8 mouse cellular contexts compared by ENCODE assay signal in genomic region chr2:167189291-167190075, GRCm38 (mm10). TPM values are rescaled to one million over a fixed set of nuclear protein-coding genes. Genes with fewer than 3 reads are reported as not detected.
DNase-seq lines count a peak whose midpoint lies in the region; ATAC-seq and TF ChIP-seq lines count a peak whose summit lies in the region.

No protein-coding gene starts in this region.

- H3K4me3 ChIP-seq in heart, embryonic 10.5 days: peak overlapping the region; percentile 64
- peak overlapping the region; percentile 59 for H3K4me3 ChIP-seq in kidney, embryonic 16.5 days (ENCODE audit: low read length)
- peak overlapping the region; percentile 57 for H3K4me3 ChIP-seq in lung, postnatal 0 days (ENCODE audit: low read depth, low read length)
- peak overlapping the region; percentile 40 for H3K4me3 ChIP-seq in stomach, embryonic 14.5 days (ENCODE audit: low read depth, low read length)

- peaks cover 25% of the 10 kb centered on the region for H3K4me1 ChIP-seq in heart, embryonic 10.5 days
- H3K4me1 ChIP-seq in kidney, embryonic 16.5 days (ENCODE audit: insufficient read depth, low read length): peaks cover 26% of the 10 kb centered on the region
- H3K4me1 ChIP-seq in lung, postnatal 0 days (ENCODE audit: insufficient read depth, low read depth, low read length): 0 out of 2 replicates have a peak, but pooled peaks cover 4% of the 10 kb centered on the region
- 0 out of 2 replicates have a peak, but pooled peaks cover 9% of the 10 kb centered on the region for H3K4me1 ChIP-seq in stomach, embryonic 14.5 days (ENCODE audit: control insufficient read depth, insufficient read depth, low read length)

- no peak for TF ChIP-seq CTCF in lung, postnatal 0 days (IDR thresholded peaks at IDR 0.05)

- no peak for TF ChIP-seq EP300 in lung, postnatal 0 days (IDR thresholded peaks at IDR 0.05)

- whole genome bisulfite sequencing in heart, embryonic 10.5 days: 10% methylated on average over 81 of the region's 91 CpGs
- under 1% methylated on average over 25 of the region's 91 CpGs for WGBS in kidney, embryonic 16.5 days
- WGBS in lung, postnatal 0 days: 3% methylated on average over 23 of the region's 91 CpGs
- under 1% methylated on average over 57 of the region's 91 CpGs for WGBS in stomach, embryonic 14.5 days

- H3K9me3 ChIP-seq in heart, embryonic 10.5 days: no peaks in the 10 kb centered on the region
- no peaks in the 10 kb centered on the region for H3K9me3 ChIP-seq in kidney, embryonic 16.5 days (ENCODE audit: low read length)
- H3K9me3 ChIP-seq in lung, postnatal 0 days (ENCODE audit: low read length): no peaks in the 10 kb centered on the region
- H3K9me3 ChIP-seq in stomach, embryonic 14.5 days (ENCODE audit: control insufficient read depth, low read depth, low read length): no peaks in the 10 kb centered on the region

- H3K27ac ChIP-seq in heart, embryonic 10.5 days: no peak overlapping the region
- no peak overlapping the region for H3K27ac ChIP-seq in kidney, embryonic 16.5 days (ENCODE audit: low read length)
- no peak overlapping the region for H3K27ac ChIP-seq in lung, postnatal 0 days (ENCODE audit: low read length)
- no peak overlapping the region for H3K27ac ChIP-seq in stomach, embryonic 14.5 days (ENCODE audit: low read length)

- peak; percentile 53 for ATAC-seq in kidney, embryonic 16.5 days (ENCODE audit: low FRiP score, low TSS enrichment)
- ATAC-seq in lung, postnatal 0 days: peak; percentile 22; the same call in 1 of the 2 replicates
- peak; percentile 26 for ATAC-seq in stomach, embryonic 14.5 days (ENCODE audit: insufficient number of reproducible peaks, insufficient read depth, low FRiP score, low read depth)

- H3K4me2 ChIP-seq in kidney, embryonic 16.5 days (replicated peaks; ENCODE audit: low read depth, low read length): peak overlapping the region; percentile 94
- peak overlapping the region; percentile 88 for H3K4me2 ChIP-seq in lung, postnatal 0 days (replicated peaks; ENCODE audit: low read depth, low read length)
- H3K4me2 ChIP-seq in stomach, embryonic 14.5 days (replicated peaks; ENCODE audit: low read depth, low read length): peak overlapping the region; percentile 84

- DNase-seq in right cerebral cortex, postnatal 10 days (ENCODE audit: low spot score in 2 of 2): peak; percentile 72 to 76
- DNase-seq in right cerebral cortex, postnatal 36 days (ENCODE audit: low spot score in 2 of 2): no peak
- peak; percentile 41 for DNase-seq in cerebellum, adult 9-11 months
- DNase-seq in heart, embryonic 10.5 days (ENCODE audit: low spot score): no peak
- peak; percentile 36 for DNase-seq in lung, postnatal 0 days (ENCODE audit: low spot score)
- no peak for DNase-seq in urinary bladder, postnatal 10 days (ENCODE audit: low spot score)

- peak overlapping the region; percentile 66 for H3K9ac ChIP-seq in kidney, embryonic 16.5 days (replicated peaks; ENCODE audit: low read length)
- no peak overlapping the region for H3K9ac ChIP-seq in lung, postnatal 0 days (replicated peaks; ENCODE audit: low read depth)
- peak overlapping the region; percentile 36; the same call in 1 of the 2 replicates for H3K9ac ChIP-seq in stomach, embryonic 14.5 days (replicated peaks; ENCODE audit: low read depth, low read length)

- peaks cover 73% of the 10 kb centered on the region for H3K27me3 ChIP-seq in heart, embryonic 10.5 days (ENCODE audit: insufficient read depth, poor library complexity, severe bottlenecking)
- H3K27me3 ChIP-seq in kidney, embryonic 16.5 days (ENCODE audit: insufficient read depth, low read length): peaks cover 14% of the 10 kb centered on the region
- H3K27me3 ChIP-seq in lung, postnatal 0 days (replicated peaks; ENCODE audit: insufficient read depth, low read length): peaks cover 41% of the 10 kb centered on the region
- H3K27me3 ChIP-seq in stomach, embryonic 14.5 days (ENCODE audit: control insufficient read depth, insufficient read depth, low read length): peaks cover 15% of the 10 kb centered on the region; the same call in 1 of the 2 replicates

- no peaks in the 10 kb centered on the region for H3K36me3 ChIP-seq in heart, embryonic 10.5 days
- H3K36me3 ChIP-seq in kidney, embryonic 16.5 days (ENCODE audit: insufficient read depth, low read length): no peaks in the 10 kb centered on the region
- no peaks in the 10 kb centered on the region for H3K36me3 ChIP-seq in lung, postnatal 0 days (ENCODE audit: insufficient read depth, low read length)
- no peaks in the 10 kb centered on the region for H3K36me3 ChIP-seq in stomach, embryonic 14.5 days (ENCODE audit: control insufficient read depth, insufficient read depth, low read length)

RNA-seq across cellular contexts. Expression of gene Kcnb1, which starts 0.5 kb away (rescaled TPM):
- 0.16 and 0.21 TPM in 2 replicates for polyA plus RNA-seq in heart, embryonic 10.5 days (2016; fragmentation: Nextera tagmentation; extraction: Ambion mirVana)
- polyA plus RNA-seq in kidney, embryonic 16.5 days (2015; fragmentation: Nextera tagmentation; extraction: Ambion mirVana): 1.1 and 1.2 TPM in 2 replicates
- 0.76 and 1.1 TPM in 2 replicates for polyA plus RNA-seq in lung, postnatal 0 days (2015; fragmentation: Nextera tagmentation; extraction: Ambion mirVana)
- 2.1 and 2.5 TPM in 2 replicates for polyA plus RNA-seq in stomach, embryonic 14.5 days (2014; fragmentation: Nextera tagmentation; extraction: Ambion mirVana)

RNA-seq across cellular contexts. Expression of gene Ptgis, which starts 50.9 kb away (rescaled TPM):
- polyA plus RNA-seq in heart, embryonic 10.5 days (2016; fragmentation: Nextera tagmentation; extraction: Ambion mirVana): 16.3 and 21.4 TPM in 2 replicates
- 18.4 and 20.6 TPM in 2 replicates for polyA plus RNA-seq in kidney, embryonic 16.5 days (2015; fragmentation: Nextera tagmentation; extraction: Ambion mirVana)
- 32.7 and 37.9 TPM in 2 replicates for polyA plus RNA-seq in lung, postnatal 0 days (2015; fragmentation: Nextera tagmentation; extraction: Ambion mirVana)
- polyA plus RNA-seq in stomach, embryonic 14.5 days (2014; fragmentation: Nextera tagmentation; extraction: Ambion mirVana): 26.6 and 28.1 TPM in 2 replicates

Comparison
In these comparisons a context has a peak if more than half of its experiments do, and no peak if none do; other contexts are left out.
1. DNase-seq: peak in right cerebral cortex, postnatal 10 days (2 of 2), cerebellum, adult 9-11 months (single experiment) and lung, postnatal 0 days (single experiment); none in right cerebral cortex, postnatal 36 days (0 of 2), heart, embryonic 10.5 days (single experiment) and urinary bladder, postnatal 10 days (single experiment).
2. Peak in every context shown above with its lines, with median percentiles within 50 percentile points of each other: H3K4me3 ChIP-seq, ATAC-seq and H3K4me2 ChIP-seq.